Mouse (Mus musculus) liver, embryonic 14.5 days (tissue): ENCODE measurements around the gene Rps12-ps3.

Experiments
- CTCF ChIP-seq: IDR thresholded peaks from 2 replicates; pipeline ENCODE4 v1.5.1; 2016; ENCODE audit warnings: antibody characterized with exemption, low read depth, control low read depth
- EP300 ChIP-seq: IDR thresholded peaks from 2 replicates; pipeline ENCODE4 v1.6.1; 2016; ENCODE audit warnings: antibody characterized with exemption, low read depth

DNA sequence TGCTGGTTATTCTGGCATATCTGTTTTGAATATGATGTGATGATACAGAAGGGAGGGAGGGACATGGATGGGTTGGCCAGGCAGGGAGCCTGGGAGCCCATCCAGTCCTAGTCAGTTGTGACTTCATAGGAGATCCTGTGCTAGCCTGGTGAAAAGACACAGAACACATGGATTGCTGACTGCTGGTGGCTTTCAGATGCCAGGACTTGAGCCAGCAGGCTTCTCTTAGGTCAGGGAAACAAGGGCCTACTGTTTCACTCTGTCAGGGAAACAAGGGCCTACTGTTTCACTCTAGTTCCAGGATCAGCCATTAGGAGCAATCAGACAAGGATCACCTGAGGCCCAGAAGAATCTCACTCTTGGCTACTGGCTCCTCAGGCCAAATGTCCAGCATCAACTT is 41.2 kb upstream of the Rps12-ps3 start:
- no peak for TF ChIP-seq CTCF
- no peak for TF ChIP-seq EP300
